Mouse (Mus musculus) brown adipose tissue, adult 24 weeks (tissue): Measurements from ENCODE around the gene Bmpr1b. TPM values are rescaled to one million over a fixed set of nuclear protein-coding genes. Genes with fewer than 3 reads are reported as not detected.

Experiments
- H3K27ac ChIP-seq: fragments of 200-500 bp; replicated peaks from 2 replicates; pipeline ENCODE4 v1.5.1; 2012; ENCODE audit warnings: low read depth, mild to moderate bottlenecking, low read length
- H3K4me1 ChIP-seq: fragments of 200-500 bp; 2 replicates; pipeline ENCODE4 v1.6.1; 2012; ENCODE audit warnings: low read length, mixed read lengths; ENCODE audit not compliant: control insufficient read depth, insufficient read depth, insufficient read length
- H3K4me3 ChIP-seq: fragments of 200-500 bp; 2 replicates; pipeline ENCODE4 v1.5.1; 2012; ENCODE audit warnings: low read depth, mild to moderate bottlenecking, low read length, moderate library complexity; ENCODE audit not compliant: insufficient read depth
- polyA plus RNA-seq: library from polyadenylated mRNA; stranded (reverse); fragments of >200 nt; gene quantifications from 2 replicates; pipeline ENCODE4 v1.2.4, GENCODE M21; 2012; ENCODE audit not compliant: missing spikeins, insufficient read depth, insufficient read length

Bmpr1b gene
- polyA plus RNA-seq, 1 experiment = not detected

DNA sequence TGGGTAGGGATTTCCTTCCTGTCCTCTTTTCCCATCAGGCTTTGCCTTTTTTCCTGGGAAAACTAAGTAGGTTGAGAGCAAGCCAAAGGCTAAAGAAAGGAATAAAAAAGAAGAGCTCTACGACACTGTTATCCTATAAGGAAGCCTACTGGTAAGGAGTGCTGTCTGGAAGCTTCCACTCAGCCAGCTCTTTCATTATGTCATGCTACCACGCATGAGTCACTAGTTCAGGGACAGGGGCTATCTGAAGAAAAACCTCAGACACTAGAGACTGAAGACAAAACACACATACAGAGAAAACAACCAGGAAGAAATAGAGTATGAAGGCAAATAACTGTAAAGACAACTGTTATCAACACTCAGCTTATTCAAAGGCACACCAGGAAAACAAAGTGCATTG, 286.7 kb downstream of the Bmpr1b start:
- Histone ChIP-seq H3K4me1 (no peaks in the 10 kb centered on the region), H3K4me3 (no peak overlapping the region), H3K27ac (no peak overlapping the region)

GRCm38 (mm10) chr3:141872337-141873042, 296.7 kb downstream of the Bmpr1b start:
- Histone ChIP-seq H3K4me3 (no peak overlapping the region), H3K27ac (no peak overlapping the region), H3K4me1 (no peaks in the 10 kb centered on the region)

DNA sequence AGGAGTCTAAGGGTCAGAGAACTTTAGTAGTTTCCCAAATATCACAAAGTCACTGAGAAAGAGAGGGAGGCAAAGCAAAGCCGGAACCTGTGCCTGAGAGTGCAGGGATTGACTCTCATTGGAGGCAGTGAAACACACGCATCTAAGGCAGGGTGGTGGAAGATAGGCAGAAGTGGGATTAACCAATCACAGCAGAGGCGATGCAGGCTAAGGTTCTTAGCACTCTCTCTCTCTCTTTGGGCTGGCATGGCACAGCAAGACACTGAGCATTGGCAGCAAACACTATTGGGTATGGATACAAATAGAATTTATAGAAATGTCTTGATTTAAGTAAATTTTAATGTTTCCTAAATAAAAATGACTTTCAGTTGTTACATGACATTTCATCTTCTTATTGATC, 297.4 kb downstream of the Bmpr1b start:
- H3K4me3 ChIP-seq = no peak overlapping the region
- H3K4me1 ChIP-seq = no peaks in the 10 kb centered on the region
- H3K27ac ChIP-seq = no peak overlapping the region

- Histone ChIP-seq H3K4me1 (no peaks in the 10 kb centered on the region), H3K27ac (no peak overlapping the region), H3K4me3 (no peak overlapping the region)
Measured at GRCm38 (mm10) chr3:141862816-141863461, 306.3 kb downstream of the Bmpr1b start.

GRCm38 (mm10) chr3:141857123-141857522, 312.1 kb downstream of the Bmpr1b start:
- Histone ChIP-seq H3K27ac (no peak overlapping the region), H3K4me3 (no peak overlapping the region), H3K4me1 (no peaks in the 10 kb centered on the region)

DNA sequence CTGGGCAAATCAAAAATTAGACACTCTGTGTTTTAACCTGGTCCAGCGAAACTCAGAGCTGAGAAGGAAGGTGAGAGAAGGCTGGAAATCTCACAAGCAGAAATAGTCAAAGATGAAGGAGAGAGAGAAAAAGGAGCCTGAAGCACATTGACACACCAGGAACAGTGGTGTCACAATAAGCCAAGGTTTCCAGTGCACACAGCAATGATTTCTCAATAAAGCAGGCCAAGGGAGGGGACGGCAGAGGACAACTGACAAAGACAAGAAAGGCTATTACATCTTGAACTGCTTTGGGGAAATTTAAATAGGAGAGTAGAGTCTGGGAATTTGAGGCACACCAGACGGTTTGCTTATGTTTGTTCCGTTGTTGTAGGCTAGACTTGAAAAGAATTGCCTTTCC, 314.9 kb downstream of the Bmpr1b start:
- H3K27ac ChIP-seq = no peak overlapping the region
- no peak overlapping the region for H3K4me3 ChIP-seq
- H3K4me1 ChIP-seq = no peaks in the 10 kb centered on the region

DNA sequence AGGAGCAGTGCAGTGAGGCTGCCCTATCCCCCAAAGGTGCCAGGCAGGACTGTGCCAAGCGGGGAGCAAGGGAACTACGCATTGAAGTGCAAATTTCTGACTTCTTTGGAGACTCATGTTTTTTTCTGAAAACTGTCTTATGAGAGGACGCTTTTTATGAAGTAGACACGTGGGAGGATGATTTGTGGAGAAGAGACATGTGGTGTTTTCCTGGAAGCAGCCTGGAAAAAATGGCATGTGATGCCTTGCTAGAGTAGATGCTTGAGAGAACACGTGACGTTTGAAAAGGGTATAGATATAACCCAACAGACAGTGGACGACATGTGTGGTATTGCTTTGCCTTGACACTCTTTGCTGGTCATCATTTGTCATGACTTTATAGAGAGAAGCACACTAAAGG, 319.1 kb downstream of the Bmpr1b start:
- Histone ChIP-seq H3K4me3 (no peak overlapping the region), H3K4me1 (no peaks in the 10 kb centered on the region), H3K27ac (no peak overlapping the region)

GRCm38 (mm10) chr3:141849206-141849605, 320.0 kb downstream of the Bmpr1b start:
- H3K4me3 ChIP-seq = no peak overlapping the region
- no peak overlapping the region for H3K27ac ChIP-seq
- H3K4me1 ChIP-seq = no peaks in the 10 kb centered on the region

- no peak overlapping the region for H3K27ac ChIP-seq
- no peak overlapping the region for H3K4me3 ChIP-seq
- H3K4me1 ChIP-seq = no peaks in the 10 kb centered on the region
Measured at GRCm38 (mm10) chr3:141838864-141839263, 330.4 kb downstream of the Bmpr1b start.

- Histone ChIP-seq H3K4me3 (no peak overlapping the region), H3K4me1 (no peaks in the 10 kb centered on the region), H3K27ac (no peak overlapping the region)
Measured at GRCm38 (mm10) chr3:141831135-141831534, 338.1 kb downstream of the Bmpr1b start.

GRCm38 (mm10) chr3:141828301-141828700, 340.9 kb downstream of the Bmpr1b start:
- no peaks in the 10 kb centered on the region for H3K4me1 ChIP-seq

GRCm38 (mm10) chr3:141819331-141819941, 349.8 kb downstream of the Bmpr1b start:
- H3K27ac ChIP-seq = no peak overlapping the region
- H3K4me3 ChIP-seq = no peak overlapping the region
- no peaks in the 10 kb centered on the region for H3K4me1 ChIP-seq

More at GRCm38 (mm10) chr3:141828301-141828700, 340.9 kb downstream of the Bmpr1b start:
- H3K4me3 ChIP-seq = no peak overlapping the region
- H3K27ac ChIP-seq = no peak overlapping the region

- H3K27ac ChIP-seq = no peak overlapping the region
- no peaks in the 10 kb centered on the region for H3K4me1 ChIP-seq
- H3K4me3 ChIP-seq = no peak overlapping the region
Measured at GRCm38 (mm10) chr3:141818615-141819312, 350.5 kb downstream of the Bmpr1b start.

DNA sequence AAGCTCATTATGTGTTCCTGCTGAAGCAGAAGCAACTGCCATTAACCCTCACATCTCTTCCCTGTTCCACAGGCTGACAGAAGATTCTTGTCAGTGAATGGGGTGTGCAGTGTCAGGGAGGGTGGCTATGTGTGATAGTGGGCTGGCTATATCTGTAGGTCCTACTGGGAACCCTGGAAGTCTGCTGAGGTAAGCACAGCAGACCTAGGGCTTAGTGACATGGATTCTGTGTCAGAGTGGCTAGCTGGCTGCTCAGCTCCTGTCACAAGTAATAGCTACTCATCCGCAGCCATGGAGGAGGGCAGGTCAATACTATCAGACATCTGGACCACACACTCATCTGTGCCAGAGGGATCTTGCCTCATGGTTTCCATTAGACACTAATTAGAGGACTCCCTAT, 354.4 kb downstream of the Bmpr1b start:
- H3K4me1 ChIP-seq = no peaks in the 10 kb centered on the region
- H3K27ac ChIP-seq = no peak overlapping the region
- H3K4me3 ChIP-seq = no peak overlapping the region

- no peak overlapping the region for H3K4me3 ChIP-seq
- H3K27ac ChIP-seq = no peak overlapping the region
- no peaks in the 10 kb centered on the region for H3K4me1 ChIP-seq
Measured at GRCm38 (mm10) chr3:141811348-141811747, 357.9 kb downstream of the Bmpr1b start.
